Mouse (Mus musculus): Measurements from ENCODE around the gene Bcs1l. TPM values are rescaled to one million over a fixed set of nuclear protein-coding genes. Genes with fewer than 3 reads are reported as not detected.
A peak's percentile ranks its signal among the peaks of the same experiment; 100 is the strongest.

Gene Bcs1l
- 22.9 and 26.4 TPM in 2 replicates for polyA plus RNA-seq (2014; fragmentation: Nextera tagmentation; extraction: Ambion mirVana)

- Histone ChIP-seq H3K9me3 (ENCODE audit: control insufficient read depth, low read length) (no peaks in the 10 kb centered on the region), H3K4me1 (ENCODE audit: control insufficient read depth, insufficient read depth, low read length) (peaks cover 15% of the 10 kb centered on the region), H3K36me3 (ENCODE audit: control insufficient read depth, insufficient read depth, low read length) (peaks cover 15% of the 10 kb centered on the region), H3K9ac (replicated peaks; ENCODE audit: low read depth, low read length) (peak within 1 kb of the TSS; percentile 61), H3K27ac (ENCODE audit: low read depth, low read length) (peak within 1 kb of the TSS; percentile 79), H3K27me3 (ENCODE audit: control insufficient read depth, insufficient read depth, low read length) (no peaks in the 10 kb centered on the region), H3K4me3 (ENCODE audit: low read depth, low read length) (peak within 1 kb of the TSS; percentile 72), H3K4me2 (ENCODE audit: low read depth, low read length) (peak within 1 kb of the TSS; percentile 93)
- peak; percentile 99 for ATAC-seq (ENCODE audit: low read depth)
- under 1% methylated on average over 48 of the region's 48 CpGs for WGBS
Observed at GRCm38 (mm10) chr1:74587773-74588445, at the start of gene Bcs1l, which contains the start of gene Zfp142. Bcs1l (plus strand) TSS chr1:74588289. Zfp142 (minus strand) TSS chr1:74588246.

DNA sequence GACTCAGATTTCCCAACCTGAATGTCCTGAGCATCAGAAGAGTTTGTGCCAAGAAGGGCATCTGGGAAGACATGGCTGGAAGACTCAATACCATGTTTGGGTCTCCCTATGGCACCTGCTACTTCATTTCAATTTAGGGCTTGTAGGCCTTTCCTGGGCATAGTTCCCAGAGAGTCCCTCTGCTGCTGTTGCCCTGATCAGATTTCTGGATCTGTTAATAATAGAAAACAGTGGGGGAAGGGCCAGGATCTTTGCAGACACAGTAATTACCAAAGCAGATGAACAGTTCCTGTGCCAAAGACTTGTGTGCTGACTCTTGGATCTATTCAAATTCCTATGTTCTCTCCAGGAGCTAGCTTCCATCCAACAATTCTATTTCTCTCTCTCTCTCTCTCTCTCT lies 49.4 kb upstream of the Bcs1l start:
- H3K36me3 ChIP-seq (ENCODE audit: control insufficient read depth, insufficient read depth, low read length) = no peaks in the 10 kb centered on the region
- peaks cover 12% of the 10 kb centered on the region; the same call in 1 of the 2 replicates for H3K4me1 ChIP-seq (ENCODE audit: control insufficient read depth, insufficient read depth, low read length)
- no peak overlapping the region for H3K4me3 ChIP-seq (ENCODE audit: low read depth, low read length)
- H3K4me2 ChIP-seq (ENCODE audit: low read depth, low read length) = no peak overlapping the region
- no peaks in the 10 kb centered on the region for H3K9me3 ChIP-seq (ENCODE audit: control insufficient read depth, low read length)
- ATAC-seq (ENCODE audit: low read depth) = no peak
- no peak overlapping the region for H3K9ac ChIP-seq (replicated peaks; ENCODE audit: low read depth, low read length)
- no peak overlapping the region for H3K27ac ChIP-seq (ENCODE audit: low read depth, low read length)
- no peaks in the 10 kb centered on the region for H3K27me3 ChIP-seq (ENCODE audit: control insufficient read depth, insufficient read depth, low read length)

GRCm38 (mm10) chr1:74542451-74542961 lies 45.6 kb upstream of the Bcs1l start, which contains the start of gene Plcd4:
Plcd4 (plus strand) TSS chr1:74542888.
- Histone ChIP-seq H3K4me3 (ENCODE audit: low read depth, low read length) (peak within 1 kb of the TSS; percentile 10; the same call in 1 of the 2 replicates), H3K9me3 (ENCODE audit: control insufficient read depth, low read length) (no peaks in the 10 kb centered on the region), H3K27ac (ENCODE audit: low read depth, low read length) (peak within 1 kb of the TSS; percentile 58), H3K36me3 (ENCODE audit: control insufficient read depth, insufficient read depth, low read length) (no peaks in the 10 kb centered on the region), H3K4me2 (ENCODE audit: low read depth, low read length) (peak within 1 kb of the TSS; percentile 39), H3K9ac (replicated peaks; ENCODE audit: low read depth, low read length) (0 out of 2 replicates have a peak within 1 kb of the TSS, but pooled peaks have one; percentile 16), H3K27me3 (ENCODE audit: control insufficient read depth, insufficient read depth, low read length) (no peaks in the 10 kb centered on the region), H3K4me1 (ENCODE audit: control insufficient read depth, insufficient read depth, low read length) (peaks cover 12% of the 10 kb centered on the region; the same call in 1 of the 2 replicates)
- ATAC-seq (ENCODE audit: low read depth) = peak; percentile 79
- WGBS = 4% methylated on average over 6 of the region's 6 CpGs

DNA sequence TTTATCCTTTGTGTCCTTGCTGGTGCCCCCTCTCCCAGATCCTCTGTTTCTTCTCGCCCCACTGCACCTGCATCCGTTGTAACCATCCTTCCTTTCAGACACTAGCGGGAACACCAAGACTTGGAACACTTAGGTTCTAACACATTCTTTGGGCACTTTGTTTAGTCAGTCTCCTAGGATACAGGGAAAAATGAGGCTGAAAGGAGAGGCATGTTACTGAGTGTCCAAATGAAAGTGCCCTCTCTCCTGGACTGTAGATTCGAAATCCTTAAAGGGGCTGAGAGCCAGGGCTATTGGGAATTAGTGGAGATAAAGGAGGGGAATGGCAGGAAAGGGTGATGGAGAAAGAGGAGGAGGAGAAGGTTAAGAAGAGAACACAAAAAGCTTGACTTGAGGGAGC lies 43.9 kb upstream of the Bcs1l start, which contains the start of gene Usp37:
Gene Usp37, minus strand, starts transcription at position 101 of the 400 bp plus-strand sequence.
- no peaks in the 10 kb centered on the region for H3K36me3 ChIP-seq (ENCODE audit: control insufficient read depth, insufficient read depth, low read length)
- no peak for ATAC-seq (ENCODE audit: low read depth)
- H3K27me3 ChIP-seq (ENCODE audit: control insufficient read depth, insufficient read depth, low read length) = no peaks in the 10 kb centered on the region
- H3K9ac ChIP-seq (replicated peaks; ENCODE audit: low read depth, low read length) = 0 out of 2 replicates have a peak within 1 kb of the TSS, but pooled peaks have one; percentile 16
- H3K4me3 ChIP-seq (ENCODE audit: low read depth, low read length) = peak within 1 kb of the TSS; percentile 10; the same call in 1 of the 2 replicates
- peaks cover 12% of the 10 kb centered on the region; the same call in 1 of the 2 replicates for H3K4me1 ChIP-seq (ENCODE audit: control insufficient read depth, insufficient read depth, low read length)
- no peaks in the 10 kb centered on the region for H3K9me3 ChIP-seq (ENCODE audit: control insufficient read depth, low read length)
- WGBS = 27% methylated on average over 4 of the region's 4 CpGs
- peak within 1 kb of the TSS; percentile 39; the same call in 1 of the 2 replicates for H3K4me2 ChIP-seq (ENCODE audit: low read depth, low read length)
- no peak within 1 kb of the TSS; the same call in 1 of the 2 replicates for H3K27ac ChIP-seq (ENCODE audit: low read depth, low read length)

GRCm38 (mm10) chr1:74559061-74559460 lies 29.0 kb upstream of the Bcs1l start:
- Histone ChIP-seq H3K9ac (replicated peaks; ENCODE audit: low read depth, low read length) (no peak overlapping the region), H3K27me3 (ENCODE audit: control insufficient read depth, insufficient read depth, low read length) (no peaks in the 10 kb centered on the region), H3K4me1 (ENCODE audit: control insufficient read depth, insufficient read depth, low read length) (no peaks in the 10 kb centered on the region), H3K27ac (ENCODE audit: low read depth, low read length) (no peak overlapping the region), H3K4me3 (ENCODE audit: low read depth, low read length) (no peak overlapping the region), H3K9me3 (ENCODE audit: control insufficient read depth, low read length) (no peaks in the 10 kb centered on the region), H3K36me3 (ENCODE audit: control insufficient read depth, insufficient read depth, low read length) (peaks cover under 1% of the 10 kb centered on the region; the same call in 1 of the 2 replicates), H3K4me2 (ENCODE audit: low read depth, low read length) (no peak overlapping the region)
- no peak for ATAC-seq (ENCODE audit: low read depth)
- WGBS = 91% methylated on average over 5 of the region's 5 CpGs

GRCm38 (mm10) chr1:74565834-74566233 lies 22.3 kb upstream of the Bcs1l start:
- H3K27ac ChIP-seq (ENCODE audit: low read depth, low read length) = no peak overlapping the region
- ATAC-seq (ENCODE audit: low read depth) = no peak
- H3K9ac ChIP-seq (replicated peaks; ENCODE audit: low read depth, low read length) = no peak overlapping the region
- WGBS = 79% methylated on average over 6 of the region's 6 CpGs
- H3K4me3 ChIP-seq (ENCODE audit: low read depth, low read length) = no peak overlapping the region
- no peaks in the 10 kb centered on the region for H3K9me3 ChIP-seq (ENCODE audit: control insufficient read depth, low read length)
- H3K4me1 ChIP-seq (ENCODE audit: control insufficient read depth, insufficient read depth, low read length) = no peaks in the 10 kb centered on the region
- H3K4me2 ChIP-seq (ENCODE audit: low read depth, low read length) = no peak overlapping the region
- peaks cover 49% of the 10 kb centered on the region for H3K36me3 ChIP-seq (ENCODE audit: control insufficient read depth, insufficient read depth, low read length)
- H3K27me3 ChIP-seq (ENCODE audit: control insufficient read depth, insufficient read depth, low read length) = no peaks in the 10 kb centered on the region

GRCm38 (mm10) chr1:74569739-74570719 lies 18.1 kb upstream of the Bcs1l start:
- Histone ChIP-seq H3K36me3 (ENCODE audit: control insufficient read depth, insufficient read depth, low read length) (peaks cover 72% of the 10 kb centered on the region), H3K4me1 (ENCODE audit: control insufficient read depth, insufficient read depth, low read length) (no peaks in the 10 kb centered on the region), H3K4me2 (ENCODE audit: low read depth, low read length) (no peak overlapping the region), H3K4me3 (ENCODE audit: low read depth, low read length) (no peak overlapping the region), H3K27ac (ENCODE audit: low read depth, low read length) (no peak overlapping the region), H3K9me3 (ENCODE audit: control insufficient read depth, low read length) (no peaks in the 10 kb centered on the region), H3K27me3 (ENCODE audit: control insufficient read depth, insufficient read depth, low read length) (no peaks in the 10 kb centered on the region), H3K9ac (replicated peaks; ENCODE audit: low read depth, low read length) (no peak overlapping the region)
- WGBS = 95% methylated on average over 29 of the region's 29 CpGs
- no peak for ATAC-seq (ENCODE audit: low read depth)

GRCm38 (mm10) chr1:74582621-74583020 lies 5.5 kb upstream of the Bcs1l start:
- no peaks in the 10 kb centered on the region for H3K27me3 ChIP-seq (ENCODE audit: control insufficient read depth, insufficient read depth, low read length)
- 78% methylated on average over 3 of the region's 3 CpGs for WGBS
- H3K4me1 ChIP-seq (ENCODE audit: control insufficient read depth, insufficient read depth, low read length) = peaks cover 7% of the 10 kb centered on the region
- H3K27ac ChIP-seq (ENCODE audit: low read depth, low read length) = no peak overlapping the region
- H3K4me3 ChIP-seq (ENCODE audit: low read depth, low read length) = no peak overlapping the region
- no peaks in the 10 kb centered on the region for H3K9me3 ChIP-seq (ENCODE audit: control insufficient read depth, low read length)
- ATAC-seq (ENCODE audit: low read depth) = no peak
- no peak overlapping the region for H3K9ac ChIP-seq (replicated peaks; ENCODE audit: low read depth, low read length)
- H3K36me3 ChIP-seq (ENCODE audit: control insufficient read depth, insufficient read depth, low read length) = no peaks in the 10 kb centered on the region; the same call in 1 of the 2 replicates
- H3K4me2 ChIP-seq (ENCODE audit: low read depth, low read length) = no peak overlapping the region

All from neural tube, embryonic 14.5 days (tissue).